ENCODE assay signal across 12 mouse cellular contexts in genomic region chr1:162083886-162084478, GRCm38 (mm10).
DNase-seq lines count a peak whose midpoint lies in the region; ATAC-seq and TF ChIP-seq lines count a peak whose summit lies in the region.
"Had no signal": no experiment of that assay in that cellular context is flagged by ENCODE, and none has a peak within 500 bp of the region (broad histone marks: within the 10 kb centered on the region; RNA-seq: fewer than 3 reads in every experiment).

No protein-coding gene starts in this region.

- TF ChIP-seq CTCF in intestine, postnatal 0 days (IDR thresholded peaks at IDR 0.05; ENCODE audit: low read depth) = no peak

- peak overlapping the region; percentile 93 for H3K27ac ChIP-seq in intestine, embryonic 14.5 days (ENCODE audit: low read depth)
- H3K27ac ChIP-seq in intestine, postnatal 0 days (ENCODE audit: low read depth, low read length) = no peak overlapping the region
- no peak overlapping the region for H3K27ac ChIP-seq in midbrain, embryonic 11.5 days (ENCODE audit: low read depth, low read length)
- H3K27ac ChIP-seq in midbrain, embryonic 16.5 days (ENCODE audit: low read length) = no peak overlapping the region
- H3K27ac ChIP-seq in limb, embryonic 10.5 days = peak overlapping the region; percentile 51; the same call in 1 of the 2 replicates

- H3K36me3 ChIP-seq in intestine, embryonic 14.5 days (ENCODE audit: control insufficient read depth, insufficient read depth, low read length) = no peaks in the 10 kb centered on the region
- H3K36me3 ChIP-seq in intestine, postnatal 0 days (ENCODE audit: control insufficient read depth, insufficient read depth) = no peaks in the 10 kb centered on the region
- H3K36me3 ChIP-seq in midbrain, embryonic 11.5 days (ENCODE audit: control insufficient read depth, insufficient read depth, low read length) = no peaks in the 10 kb centered on the region
- H3K36me3 ChIP-seq in midbrain, embryonic 16.5 days (ENCODE audit: control insufficient read depth, insufficient read depth, low read length) = 0 out of 2 replicates have a peak, but pooled peaks cover 2% of the 10 kb centered on the region
- H3K36me3 ChIP-seq in limb, embryonic 10.5 days = no peaks in the 10 kb centered on the region

- no peaks in the 10 kb centered on the region for H3K27me3 ChIP-seq in intestine, embryonic 14.5 days (replicated peaks; ENCODE audit: control insufficient read depth, insufficient read depth, low read length)
- H3K27me3 ChIP-seq in intestine, postnatal 0 days (replicated peaks; ENCODE audit: control insufficient read depth, insufficient read depth, low read length) = no peaks in the 10 kb centered on the region
- no peaks in the 10 kb centered on the region for H3K27me3 ChIP-seq in midbrain, embryonic 11.5 days (ENCODE audit: control insufficient read depth, insufficient read depth, low read length)
- no peaks in the 10 kb centered on the region for H3K27me3 ChIP-seq in midbrain, embryonic 16.5 days (ENCODE audit: control insufficient read depth, insufficient read depth, low read depth, low read length)
- H3K27me3 ChIP-seq in limb, embryonic 10.5 days (ENCODE audit: low read depth, poor library complexity, severe bottlenecking) = no peaks in the 10 kb centered on the region

- ATAC-seq in intestine, embryonic 14.5 days (replicated peaks; ENCODE audit: low FRiP score, low TSS enrichment, low read depth) = peak; percentile 83
- ATAC-seq in intestine, postnatal 0 days = no peak
- ATAC-seq in midbrain, embryonic 11.5 days (ENCODE audit: low FRiP score) = no peak
- no peak for ATAC-seq in midbrain, embryonic 16.5 days

- H3K9me3 ChIP-seq in intestine, embryonic 14.5 days (ENCODE audit: control insufficient read depth, low read length) = no peaks in the 10 kb centered on the region
- H3K9me3 ChIP-seq in intestine, postnatal 0 days (ENCODE audit: control insufficient read depth) = no peaks in the 10 kb centered on the region
- H3K9me3 ChIP-seq in midbrain, embryonic 11.5 days (ENCODE audit: control insufficient read depth, low read length) = no peaks in the 10 kb centered on the region
- H3K9me3 ChIP-seq in midbrain, embryonic 16.5 days (replicated peaks; ENCODE audit: control insufficient read depth, low read length, poor library complexity, severe bottlenecking) = no peaks in the 10 kb centered on the region
- no peaks in the 10 kb centered on the region for H3K9me3 ChIP-seq in limb, embryonic 10.5 days (replicated peaks)
- H3K9me3 ChIP-seq: megakaryocyte, embryonic 14.5 days had no signal

- peaks cover 19% of the 10 kb centered on the region for H3K4me1 ChIP-seq in intestine, embryonic 14.5 days (replicated peaks; ENCODE audit: control insufficient read depth, insufficient read depth, low read length)
- no peaks in the 10 kb centered on the region for H3K4me1 ChIP-seq in intestine, postnatal 0 days (replicated peaks; ENCODE audit: control insufficient read depth, insufficient read depth, low read length)
- no peaks in the 10 kb centered on the region for H3K4me1 ChIP-seq in midbrain, embryonic 11.5 days (ENCODE audit: control insufficient read depth, insufficient read depth, low read length)
- H3K4me1 ChIP-seq in midbrain, embryonic 16.5 days (ENCODE audit: control insufficient read depth, insufficient read depth, low read length) = no peaks in the 10 kb centered on the region
- H3K4me1 ChIP-seq in limb, embryonic 10.5 days = peaks cover 19% of the 10 kb centered on the region
- H3K4me1 ChIP-seq: megakaryocyte, embryonic 14.5 days had no signal

- 21% methylated on average over 9 of the region's 9 CpGs for WGBS in intestine, embryonic 14.5 days
- 51% methylated on average over 9 of the region's 9 CpGs for WGBS in intestine, postnatal 0 days
- WGBS in midbrain, embryonic 11.5 days = 73% methylated on average over 9 of the region's 9 CpGs
- WGBS in midbrain, embryonic 16.5 days = 61% methylated on average over 9 of the region's 9 CpGs
- WGBS in limb, embryonic 10.5 days = 82% methylated on average over 9 of the region's 9 CpGs

- peak overlapping the region; percentile 7 for H3K4me2 ChIP-seq in intestine, embryonic 14.5 days (ENCODE audit: low read length)
- no peak overlapping the region for H3K4me2 ChIP-seq in intestine, postnatal 0 days (replicated peaks; ENCODE audit: low read depth)
- H3K4me2 ChIP-seq in midbrain, embryonic 11.5 days = no peak overlapping the region
- no peak overlapping the region for H3K4me2 ChIP-seq in midbrain, embryonic 16.5 days (ENCODE audit: low read length)

- DNase-seq in intestine, embryonic 14.5 days (ENCODE audit: low spot score) = peak; percentile 65
- peak; percentile 82 for DNase-seq in midbrain, embryonic 11.5 days (ENCODE audit: low spot score, missing footprints)
- no peak for DNase-seq in limb, embryonic 10.5 days (ENCODE audit: low spot score)
- DNase-seq in urinary bladder, adult 2 months (ENCODE audit: low spot score) = no peak
- DNase-seq in adrenal gland, postnatal 4 days (ENCODE audit: low spot score in 2 of 2) = no peak
- DNase-seq: adrenal gland, postnatal 36 days; cerebellum, adult 18-20 months; retina, postnatal 1 day; thymus, postnatal 4 days had no signal

- H3K4me3 ChIP-seq in intestine, embryonic 14.5 days (ENCODE audit: low read depth, low read length) = peak overlapping the region; percentile 10; the same call in 1 of the 2 replicates
- no peak overlapping the region for H3K4me3 ChIP-seq in intestine, postnatal 0 days (ENCODE audit: low read depth, low read length)
- no peak overlapping the region for H3K4me3 ChIP-seq in midbrain, embryonic 11.5 days (ENCODE audit: low read depth, low read length)
- H3K4me3 ChIP-seq in midbrain, embryonic 16.5 days (ENCODE audit: low read depth, low read length) = no peak overlapping the region
- H3K4me3 ChIP-seq in limb, embryonic 10.5 days = no peak overlapping the region
- H3K4me3 ChIP-seq: megakaryocyte, embryonic 14.5 days had no signal

- H3K9ac ChIP-seq in intestine, embryonic 14.5 days (ENCODE audit: low read length) = no peak overlapping the region
- H3K9ac ChIP-seq in intestine, postnatal 0 days (ENCODE audit: low read depth, low read length) = no peak overlapping the region
- H3K9ac ChIP-seq in midbrain, embryonic 11.5 days (ENCODE audit: low read length) = no peak overlapping the region
- no peak overlapping the region for H3K9ac ChIP-seq in midbrain, embryonic 16.5 days (ENCODE audit: low read depth, low read length)

Comparison
In these comparisons a context has a peak if more than half of its experiments do, and no peak if none do; other contexts are left out.
1. H3K27ac ChIP-seq: peak in intestine, embryonic 14.5 days (single experiment) and limb, embryonic 10.5 days (single experiment); none in intestine, postnatal 0 days (single experiment), midbrain, embryonic 11.5 days (single experiment) and midbrain, embryonic 16.5 days (single experiment).
2. DNase-seq: peak in intestine, embryonic 14.5 days (single experiment) and midbrain, embryonic 11.5 days (single experiment); none in limb, embryonic 10.5 days (single experiment), urinary bladder, adult 2 months (single experiment) and adrenal gland, postnatal 4 days (0 of 2).